Comparison of ENCODE assay signal across 9 mouse cellular contexts in genomic region chr6:127454809-127455208, GRCm38 (mm10). TPM values are rescaled to one million over a fixed set of nuclear protein-coding genes. Genes with fewer than 3 reads are reported as not detected.
DNase-seq lines count a peak whose midpoint lies in the region; ATAC-seq and TF ChIP-seq lines count a peak whose summit lies in the region.
"Had no signal": no experiment of that assay in that cellular context is flagged by ENCODE, and none has a peak within 500 bp of the region (broad histone marks: within the 10 kb centered on the region; RNA-seq: fewer than 3 reads in every experiment).

No protein-coding gene starts in this region.

- 87% methylated on average over 6 of the region's 6 CpGs for WGBS in cerebellum, adult 2 months
- WGBS in lung, embryonic 15.5 days, result 70% methylated on average over 6 of the region's 6 CpGs
- WGBS in limb, embryonic 10.5 days, result 90% methylated on average over 6 of the region's 6 CpGs
- WGBS in midbrain, postnatal 0 days, result 83% methylated on average over 6 of the region's 6 CpGs

- H3K4me1 ChIP-seq in cerebellum, adult 2 months (ENCODE audit: control insufficient read depth, insufficient read depth, low read length), result no peaks in the 10 kb centered on the region; the same call in 1 of the 2 replicates
- H3K4me1 ChIP-seq in lung, embryonic 15.5 days, result 0 out of 2 replicates have a peak, but pooled peaks cover 4% of the 10 kb centered on the region
- peaks cover 11% of the 10 kb centered on the region; the same call in 1 of the 2 replicates for H3K4me1 ChIP-seq in limb, embryonic 10.5 days
- H3K4me1 ChIP-seq in midbrain, postnatal 0 days (ENCODE audit: insufficient read depth, low read length), result peaks cover 8% of the 10 kb centered on the region; the same call in 1 of the 2 replicates

- peak overlapping the region; percentile 38 for H3K4me3 ChIP-seq in cerebellum, adult 2 months (replicated peaks; ENCODE audit: insufficient read depth, low read depth, low read length)
- peak overlapping the region; percentile 61; the same call in 1 of the 2 replicates for H3K4me3 ChIP-seq in lung, embryonic 15.5 days
- peak overlapping the region; percentile 68; the same call in 1 of the 2 replicates for H3K4me3 ChIP-seq in limb, embryonic 10.5 days
- peak overlapping the region; percentile 78 for H3K4me3 ChIP-seq in midbrain, postnatal 0 days (ENCODE audit: low read depth, low read length)

- no peaks in the 10 kb centered on the region for H3K36me3 ChIP-seq in lung, embryonic 15.5 days
- H3K36me3 ChIP-seq in limb, embryonic 10.5 days, result no peaks in the 10 kb centered on the region
- H3K36me3 ChIP-seq in midbrain, postnatal 0 days (ENCODE audit: insufficient read depth, low read length), result no peaks in the 10 kb centered on the region

- no peak for TF ChIP-seq POLR2A in cerebellum, adult 2 months (IDR thresholded peaks at IDR 0.05; ENCODE audit: borderline replicate concordance, insufficient read depth, low read length)

- intact Hi-C loops in left cerebral cortex, postnatal 36 days (cut with DNase I), result no loop called here

- ATAC-seq in lung, embryonic 15.5 days (ENCODE audit: borderline replicate concordance, extremely low read depth, low FRiP score, low TSS enrichment), result no peak
- ATAC-seq in midbrain, postnatal 0 days (ENCODE audit: low FRiP score), result no peak

- DNase-seq in cerebellum, adult 2 months, result no peak
- no peak for DNase-seq in cerebellum, adult 8-10 months
- no peak for DNase-seq in lung, postnatal 36 days
- no peak for DNase-seq in limb, embryonic 10.5 days (ENCODE audit: low spot score)
- no peak for DNase-seq in midbrain, postnatal 0 days (ENCODE audit: low spot score)
- no peak for DNase-seq in left cerebral cortex, postnatal 36 days (ENCODE audit: low spot score in 2 of 2)
- no peak for DNase-seq in cerebellum, adult 9-11 months
- DNase-seq: kidney, adult 9 months had no signal

- no peak overlapping the region for H3K9ac ChIP-seq in lung, embryonic 15.5 days
- no peak overlapping the region for H3K9ac ChIP-seq in midbrain, postnatal 0 days (replicated peaks; ENCODE audit: low read length, poor library complexity, severe bottlenecking)

- no peaks in the 10 kb centered on the region for H3K9me3 ChIP-seq in lung, embryonic 15.5 days
- H3K9me3 ChIP-seq in limb, embryonic 10.5 days (replicated peaks), result no peaks in the 10 kb centered on the region
- H3K9me3 ChIP-seq in midbrain, postnatal 0 days (ENCODE audit: low read length), result no peaks in the 10 kb centered on the region

- peak overlapping the region; percentile 54; the same call in 1 of the 2 replicates for H3K4me2 ChIP-seq in lung, embryonic 15.5 days
- H3K4me2 ChIP-seq in midbrain, postnatal 0 days (ENCODE audit: low read depth, low read length, poor library complexity, severe bottlenecking), result peak overlapping the region; percentile 61

- H3K27me3 ChIP-seq in cerebellum, adult 2 months (ENCODE audit: control insufficient read depth, insufficient read depth, low read length), result no peaks in the 10 kb centered on the region
- peaks cover 7% of the 10 kb centered on the region; the same call in 1 of the 2 replicates for H3K27me3 ChIP-seq in lung, embryonic 15.5 days
- 0 out of 2 replicates have a peak, but pooled peaks cover 7% of the 10 kb centered on the region for H3K27me3 ChIP-seq in limb, embryonic 10.5 days (ENCODE audit: low read depth, poor library complexity, severe bottlenecking)
- H3K27me3 ChIP-seq in midbrain, postnatal 0 days (ENCODE audit: insufficient read depth, low read length), result no peaks in the 10 kb centered on the region

- no peak for TF ChIP-seq CTCF in cerebellum, adult 2 months (IDR thresholded peaks at IDR 0.05; ENCODE audit: borderline replicate concordance, insufficient read depth, low read depth, low read length)
- no peak for TF ChIP-seq CTCF in midbrain, postnatal 0 days (IDR thresholded peaks at IDR 0.05)

- H3K27ac ChIP-seq in cerebellum, adult 2 months (ENCODE audit: insufficient read depth, low read length), result no peak overlapping the region
- no peak overlapping the region for H3K27ac ChIP-seq in lung, embryonic 15.5 days
- H3K27ac ChIP-seq in limb, embryonic 10.5 days, result no peak overlapping the region; the same call in 1 of the 2 replicates
- H3K27ac ChIP-seq in midbrain, postnatal 0 days (ENCODE audit: low read depth, low read length), result no peak overlapping the region

RNA-seq across cellular contexts. Expression of gene Parp11, which starts 8.2 kb away (rescaled TPM):
- polyA plus RNA-seq in cerebellum, adult 2 months (2012; rRNA removed), result 21.5 and 23.6 TPM in 2 replicates
- polyA plus RNA-seq in lung, embryonic 15.5 days (2015; fragmentation: Nextera tagmentation; extraction: Ambion mirVana), result 21.1 and 21.9 TPM in 2 replicates
- 25.9 and 29.6 TPM in 2 replicates for polyA plus RNA-seq in limb, embryonic 10.5 days (2016; fragmentation: Nextera tagmentation; extraction: Ambion mirVana)
- 68.5 and 73.2 TPM in 2 replicates for total RNA-seq in midbrain, postnatal 0 days (2014; rRNA removed)
- 51.5 and 57.2 TPM in 2 replicates for polyA plus RNA-seq in midbrain, postnatal 0 days (2015; fragmentation: Nextera tagmentation; extraction: Ambion mirVana)
- 10 to 100 TPM; 33.4 to 41.0 TPM for total RNA-seq in left cerebral cortex, postnatal 36 days (2021)
